Mouse (Mus musculus) gastrocnemius, postnatal 36 days (tissue): Measurements from ENCODE around the gene Rfc3. TPM values are rescaled to one million over a fixed set of nuclear protein-coding genes. Genes with fewer than 3 reads are reported as not detected.
A peak's percentile ranks its signal among the peaks of the same experiment; 100 is the strongest.
"Not testable (repeated sequence)": the region's sequence is repeated elsewhere in the genome, so short reads cannot be mapped to it uniquely, and the experiment has no call there.

ENCODE experiments used
- DNase-seq, 2 experiments: peaks; one replicate each; pipeline ENCODE4 v3.0.0; 2022
- intact Hi-C: fragments of 180-260 bp; cut with DNase I; formaldehyde crosslinking; loops from one replicate; pipeline ENCODE4 v1.15.1; 2025
- long read RNA-seq, 2 experiments: library from polyadenylated mRNA; stranded (forward); transcript quantifications; one replicate each; pipeline ENCODE4 v2.0.0; 2021
- total RNA-seq, 2 experiments: library from RNA; stranded (reverse); gene quantifications; 2 replicates each; pipeline ENCODE4 v1.2.3; 2021

Gene Rfc3
- total RNA-seq = 1 to 10 TPM; 1.9 to 2.8 TPM
- long read RNA-seq, experiment 1, partial matches to known transcripts = 0 of 1 reads
- long read RNA-seq, experiment 1, other reads (novel, unspliced or antisense) = 0 of 1 reads
- long read RNA-seq, experiment 2, partial matches to known transcripts = 1 of 6 reads
- long read RNA-seq, experiment 2, other reads (novel, unspliced or antisense) = 2 of 6 reads

- intact Hi-C loops = loop anchor here (5.0 kb wide), 1 partner anchor 979 kb away; the partner anchor contains the start of gene Pds5b
- peak; percentile 92 to 93 for DNase-seq
Observed at GRCm38 (mm10) chr5:151650700-151651410, at the start of gene Rfc3. Rfc3 (minus strand) TSS chr5:151651242.

GRCm38 (mm10) chr5:151693636-151694035, 42.6 kb upstream of the Rfc3 start:
- intact Hi-C loops = not testable (repeated sequence)

GRCm38 (mm10) chr5:151686606-151687525, 35.8 kb upstream of the Rfc3 start:
- DNase-seq = peak; percentile 59 to 61
- intact Hi-C loops = loop anchor here (5.0 kb wide), 1 partner anchor 320 kb away; no protein-coding TSS in a partner anchor

More at GRCm38 (mm10) chr5:151693636-151694035, 42.6 kb upstream of the Rfc3 start:
- not testable (repeated sequence) for DNase-seq

GRCm38 (mm10) chr5:151662207-151662606, 11.2 kb upstream of the Rfc3 start:
- no peak for DNase-seq
- intact Hi-C loops = no loop called here

GRCm38 (mm10) chr5:151651411-151651784, 356 bp upstream of the Rfc3 start:
- intact Hi-C loops = loop anchor here (5.0 kb wide), 1 partner anchor 979 kb away; the partner anchor contains the start of gene Pds5b

GRCm38 (mm10) chr5:151644845-151645244, 6.2 kb downstream of the Rfc3 start:
- DNase-seq = no peak
- intact Hi-C loops = no loop called here

More at GRCm38 (mm10) chr5:151651411-151651784, 356 bp upstream of the Rfc3 start:
- no peak for DNase-seq

GRCm38 (mm10) chr5:151642867-151643266, 8.2 kb downstream of the Rfc3 start:
- DNase-seq = no peak
- intact Hi-C loops = no loop called here

GRCm38 (mm10) chr5:151642102-151642501, 8.9 kb downstream of the Rfc3 start:
- DNase-seq = no peak
- intact Hi-C loops = no loop called here

GRCm38 (mm10) chr5:151605921-151606320, 45.1 kb downstream of the Rfc3 start, which contains the start of gene Vmn2r18:
Vmn2r18 (minus strand) TSS chr5:151606021.
- intact Hi-C loops = no loop called here
- DNase-seq = no peak

- DNase-seq = no peak
- intact Hi-C loops = no loop called here
Observed at GRCm38 (mm10) chr5:151601696-151602095, 49.3 kb downstream of the Rfc3 start.

Other genes with a start within 250 kb of the Rfc3 start
- not detected for gene Gm42906, start 223.1 kb downstream of the Rfc3 start, total RNA-seq
- not detected for gene Vmn2r18, start 45.2 kb downstream of the Rfc3 start, total RNA-seq